ENCODE assay signal across 17 mouse cellular contexts in genomic region chr8:88825816-88826215, GRCm38 (mm10).
A peak's percentile ranks its signal among the peaks of the same experiment; 100 is the strongest.
DNase-seq lines count a peak whose midpoint lies in the region; ATAC-seq and TF ChIP-seq lines count a peak whose summit lies in the region.
"Had no signal": no experiment of that assay in that cellular context is flagged by ENCODE, and none has a peak within 500 bp of the region (broad histone marks: within the 10 kb centered on the region; RNA-seq: fewer than 3 reads in every experiment).

No protein-coding gene starts in this region.

- TF ChIP-seq EP300 in lung, postnatal 0 days (IDR thresholded peaks at IDR 0.05) = no peak

- TF ChIP-seq CTCF in intestine, postnatal 0 days (IDR thresholded peaks at IDR 0.05; ENCODE audit: low read depth) = peak; percentile 36
- TF ChIP-seq CTCF in lung, postnatal 0 days (IDR thresholded peaks at IDR 0.05) = peak; percentile 23

- 44% methylated on average over 5 of the region's 5 CpGs for WGBS in intestine, postnatal 0 days
- WGBS in intestine, embryonic 16.5 days = 52% methylated on average over 5 of the region's 5 CpGs
- WGBS in lung, postnatal 0 days = 48% methylated on average over 5 of the region's 5 CpGs

- H3K4me2 ChIP-seq in intestine, postnatal 0 days (replicated peaks; ENCODE audit: low read depth) = no peak overlapping the region
- H3K4me2 ChIP-seq in intestine, embryonic 16.5 days (ENCODE audit: low read depth, low read length) = no peak overlapping the region
- no peak overlapping the region for H3K4me2 ChIP-seq in lung, postnatal 0 days (replicated peaks; ENCODE audit: low read depth, low read length)
- H3K4me2 ChIP-seq: embryonic facial prominence, embryonic 15.5 days; heart, embryonic 12.5 days; liver, embryonic 13.5 days had no signal

- no peak overlapping the region for H3K9ac ChIP-seq in intestine, postnatal 0 days (ENCODE audit: low read depth, low read length)
- H3K9ac ChIP-seq in intestine, embryonic 16.5 days (ENCODE audit: low read depth, low read length) = no peak overlapping the region
- H3K9ac ChIP-seq in lung, postnatal 0 days (replicated peaks; ENCODE audit: low read depth) = no peak overlapping the region
- H3K9ac ChIP-seq: embryonic facial prominence, embryonic 15.5 days; heart, embryonic 12.5 days; liver, embryonic 13.5 days had no signal

- no peak overlapping the region for H3K4me3 ChIP-seq in intestine, postnatal 0 days (ENCODE audit: low read depth, low read length)
- H3K4me3 ChIP-seq in intestine, embryonic 16.5 days (ENCODE audit: low read length) = no peak overlapping the region
- H3K4me3 ChIP-seq in lung, postnatal 0 days (ENCODE audit: low read depth, low read length) = no peak overlapping the region
- H3K4me3 ChIP-seq: embryonic facial prominence, embryonic 15.5 days; heart, embryonic 12.5 days; liver, embryonic 13.5 days; midbrain, embryonic 10.5 days had no signal

- no peaks in the 10 kb centered on the region for H3K36me3 ChIP-seq in intestine, postnatal 0 days (ENCODE audit: control insufficient read depth, insufficient read depth)
- no peaks in the 10 kb centered on the region for H3K36me3 ChIP-seq in intestine, embryonic 16.5 days (ENCODE audit: control insufficient read depth, insufficient read depth, low read length)
- H3K36me3 ChIP-seq in lung, postnatal 0 days (ENCODE audit: insufficient read depth, low read length) = no peaks in the 10 kb centered on the region
- H3K36me3 ChIP-seq: embryonic facial prominence, embryonic 15.5 days; G1E; heart, embryonic 12.5 days; liver, embryonic 13.5 days; midbrain, embryonic 10.5 days had no signal

- H3K27ac ChIP-seq in intestine, postnatal 0 days (ENCODE audit: low read depth, low read length) = no peak overlapping the region
- no peak overlapping the region for H3K27ac ChIP-seq in intestine, embryonic 16.5 days (ENCODE audit: low read length)
- no peak overlapping the region for H3K27ac ChIP-seq in lung, postnatal 0 days (ENCODE audit: low read length)
- H3K27ac ChIP-seq: embryonic facial prominence, embryonic 15.5 days; liver, embryonic 13.5 days; midbrain, embryonic 10.5 days had no signal

- no peaks in the 10 kb centered on the region for H3K27me3 ChIP-seq in intestine, postnatal 0 days (replicated peaks; ENCODE audit: control insufficient read depth, insufficient read depth, low read length)
- no peaks in the 10 kb centered on the region for H3K27me3 ChIP-seq in intestine, embryonic 16.5 days (replicated peaks; ENCODE audit: control insufficient read depth, insufficient read depth, low read length)
- H3K27me3 ChIP-seq in lung, postnatal 0 days (replicated peaks; ENCODE audit: insufficient read depth, low read length) = no peaks in the 10 kb centered on the region
- H3K27me3 ChIP-seq: embryonic facial prominence, embryonic 15.5 days; liver, embryonic 13.5 days had no signal

- ATAC-seq in intestine, postnatal 0 days = no peak
- no peak for ATAC-seq in intestine, embryonic 16.5 days
- ATAC-seq in lung, postnatal 0 days = no peak
- ATAC-seq: inflammation-experienced regulatory T-cells, adult 6 months had no signal

- no peaks in the 10 kb centered on the region for H3K9me3 ChIP-seq in intestine, postnatal 0 days (ENCODE audit: control insufficient read depth)
- H3K9me3 ChIP-seq in intestine, embryonic 16.5 days (ENCODE audit: control insufficient read depth, low read length) = no peaks in the 10 kb centered on the region
- H3K9me3 ChIP-seq in lung, postnatal 0 days (ENCODE audit: low read length) = no peaks in the 10 kb centered on the region
- H3K9me3 ChIP-seq: embryonic facial prominence, embryonic 15.5 days; midbrain, embryonic 10.5 days had no signal

- DNase-seq in lung, postnatal 0 days (ENCODE audit: low spot score) = no peak
- no peak for DNase-seq in lung, postnatal 10 days
- peak; percentile 58 for DNase-seq in kidney, adult 9 months
- peak; percentile 12 to 37 for DNase-seq in kidney, postnatal 4 days
- DNase-seq in ovary, postnatal 14 days (ENCODE audit: low spot score) = no peak
- DNase-seq: adrenal gland, adult 8-10 months; cerebellum, adult 18-20 months; liver, embryonic 13.5 days; lung, postnatal 36 days; thymus, adult 18-20 months had no signal

- H3K4me1 ChIP-seq in intestine, postnatal 0 days (replicated peaks; ENCODE audit: control insufficient read depth, insufficient read depth, low read length) = no peaks in the 10 kb centered on the region
- H3K4me1 ChIP-seq in intestine, embryonic 16.5 days (ENCODE audit: control insufficient read depth, insufficient read depth, low read length) = no peaks in the 10 kb centered on the region
- no peaks in the 10 kb centered on the region for H3K4me1 ChIP-seq in lung, postnatal 0 days (ENCODE audit: insufficient read depth, low read depth, low read length)
- H3K4me1 ChIP-seq: embryonic facial prominence, embryonic 15.5 days; heart, embryonic 12.5 days; liver, embryonic 13.5 days; midbrain, embryonic 10.5 days had no signal

Comparison
In these comparisons a context has a peak if more than half of its experiments do, and no peak if none do; other contexts are left out.
1. DNase-seq: peak in kidney, adult 9 months (single experiment) and kidney, postnatal 4 days (2 of 2); none in lung, postnatal 0 days (single experiment), lung, postnatal 10 days (single experiment) and ovary, postnatal 14 days (single experiment).